In genomic region chr12:89954441-89955070, GRCm38 (mm10) we compare ENCODE assay signal across 14 mouse cellular contexts.
DNase-seq lines count a peak whose midpoint lies in the region; ATAC-seq and TF ChIP-seq lines count a peak whose summit lies in the region.
"Had no signal": no experiment of that assay in that cellular context is flagged by ENCODE, and none has a peak within 500 bp of the region (broad histone marks: within the 10 kb centered on the region; RNA-seq: fewer than 3 reads in every experiment).

No protein-coding gene starts in this region.

- no peak for TF ChIP-seq POLR2A in thymus, adult 2 months (IDR thresholded peaks at IDR 0.05; ENCODE audit: control insufficient read depth, extremely low read depth, insufficient read depth, low read length, poor library complexity)

- DNase-seq in cerebellum, postnatal 25 days = peak; percentile 73 to 76
- peak; percentile 16 for DNase-seq in thymus, adult 2 months
- DNase-seq in right cerebral cortex, postnatal 36 days (ENCODE audit: low spot score in 2 of 2) = no peak
- DNase-seq in Muller cell, postnatal 12 days (ENCODE audit: inconsistent ontology term) = no peak
- DNase-seq in right cerebral cortex, postnatal 14 days = no peak
- DNase-seq: adrenal gland, adult 8-10 months; kidney, postnatal 14 days; layer of hippocampus, postnatal 36 days; lung, postnatal 36 days had no signal

- H3K9ac ChIP-seq in hindbrain, embryonic 15.5 days = no peak overlapping the region
- no peak overlapping the region for H3K9ac ChIP-seq in hindbrain, embryonic 12.5 days
- H3K9ac ChIP-seq: liver, embryonic 15.5 days had no signal

- H3K27ac ChIP-seq in hindbrain, embryonic 15.5 days (replicated peaks) = no peak overlapping the region
- H3K27ac ChIP-seq in hindbrain, embryonic 12.5 days = no peak overlapping the region
- H3K27ac ChIP-seq in thymus, adult 2 months (ENCODE audit: control insufficient read depth, insufficient read depth, low read length) = peak overlapping the region; percentile 24; the same call in 1 of the 2 replicates
- H3K27ac ChIP-seq: embryonic facial prominence, embryonic 10.5 days; liver, embryonic 15.5 days had no signal

- no peaks in the 10 kb centered on the region for H3K27me3 ChIP-seq in hindbrain, embryonic 15.5 days
- no peaks in the 10 kb centered on the region for H3K27me3 ChIP-seq in hindbrain, embryonic 12.5 days
- no peaks in the 10 kb centered on the region for H3K27me3 ChIP-seq in thymus, adult 2 months (ENCODE audit: control insufficient read depth, insufficient read depth, low read length)
- H3K27me3 ChIP-seq: liver, embryonic 15.5 days had no signal

- 67% methylated on average over 5 of the region's 5 CpGs for WGBS in hindbrain, embryonic 15.5 days
- 61% methylated on average over 5 of the region's 5 CpGs for WGBS in hindbrain, embryonic 12.5 days
- 48% methylated on average over 5 of the region's 5 CpGs for WGBS in thymus, adult 2 months

- H3K9me3 ChIP-seq in hindbrain, embryonic 15.5 days = no peaks in the 10 kb centered on the region
- no peaks in the 10 kb centered on the region for H3K9me3 ChIP-seq in hindbrain, embryonic 12.5 days (replicated peaks)
- H3K9me3 ChIP-seq: embryonic facial prominence, embryonic 10.5 days; liver, embryonic 15.5 days had no signal

- no peak overlapping the region for H3K4me3 ChIP-seq in hindbrain, embryonic 15.5 days
- no peak overlapping the region for H3K4me3 ChIP-seq in hindbrain, embryonic 12.5 days
- H3K4me3 ChIP-seq in thymus, adult 2 months (ENCODE audit: control insufficient read depth, insufficient read depth, low read length) = no peak overlapping the region
- H3K4me3 ChIP-seq: embryonic facial prominence, embryonic 10.5 days; liver, embryonic 15.5 days had no signal

- H3K36me3 ChIP-seq in hindbrain, embryonic 15.5 days = no peaks in the 10 kb centered on the region
- no peaks in the 10 kb centered on the region for H3K36me3 ChIP-seq in hindbrain, embryonic 12.5 days
- H3K36me3 ChIP-seq in thymus, adult 2 months (ENCODE audit: control insufficient read depth, insufficient read depth, low read length) = no peaks in the 10 kb centered on the region
- H3K36me3 ChIP-seq: embryonic facial prominence, embryonic 10.5 days; liver, embryonic 15.5 days had no signal

- TF ChIP-seq CTCF in thymus, adult 2 months (IDR thresholded peaks at IDR 0.05; ENCODE audit: borderline replicate concordance, control insufficient read depth, extremely low read depth, insufficient read depth, low read length, poor library complexity) = no peak

- ATAC-seq in hindbrain, embryonic 15.5 days (ENCODE audit: low FRiP score, low read depth) = peak; percentile 19; the same call in 1 of the 2 replicates
- no peak for ATAC-seq in hindbrain, embryonic 12.5 days (ENCODE audit: low FRiP score)
- ATAC-seq in cerebellum, adult (ENCODE audit: insufficient number of reproducible peaks, low FRiP score, low TSS enrichment) = peak; percentile 91

- peaks cover 4% of the 10 kb centered on the region; the same call in 1 of the 2 replicates for H3K4me1 ChIP-seq in hindbrain, embryonic 15.5 days (replicated peaks)
- H3K4me1 ChIP-seq in hindbrain, embryonic 12.5 days = no peaks in the 10 kb centered on the region
- H3K4me1 ChIP-seq in thymus, adult 2 months (replicated peaks; ENCODE audit: control insufficient read depth, insufficient read depth, low read length) = no peaks in the 10 kb centered on the region
- H3K4me1 ChIP-seq: embryonic facial prominence, embryonic 10.5 days; liver, embryonic 15.5 days had no signal

- no peak overlapping the region for H3K4me2 ChIP-seq in hindbrain, embryonic 15.5 days
- H3K4me2 ChIP-seq in hindbrain, embryonic 12.5 days (replicated peaks) = no peak overlapping the region
- H3K4me2 ChIP-seq: liver, embryonic 15.5 days had no signal

Comparison
In these comparisons a context has a peak if more than half of its experiments do, and no peak if none do; other contexts are left out.
1. DNase-seq: peak in cerebellum, postnatal 25 days (2 of 2) and thymus, adult 2 months (single experiment); none in right cerebral cortex, postnatal 36 days (0 of 2), Muller cell, postnatal 12 days (single experiment) and right cerebral cortex, postnatal 14 days (single experiment).